Mouse (Mus musculus): Measurements from ENCODE around the gene Nudt9. TPM values are rescaled to one million over a fixed set of nuclear protein-coding genes. Genes with fewer than 3 reads are reported as not detected.

Nudt9 gene
- 10 to 100 TPM; 38.6 to 43.2 TPM for total RNA-seq (2023)

DNA sequence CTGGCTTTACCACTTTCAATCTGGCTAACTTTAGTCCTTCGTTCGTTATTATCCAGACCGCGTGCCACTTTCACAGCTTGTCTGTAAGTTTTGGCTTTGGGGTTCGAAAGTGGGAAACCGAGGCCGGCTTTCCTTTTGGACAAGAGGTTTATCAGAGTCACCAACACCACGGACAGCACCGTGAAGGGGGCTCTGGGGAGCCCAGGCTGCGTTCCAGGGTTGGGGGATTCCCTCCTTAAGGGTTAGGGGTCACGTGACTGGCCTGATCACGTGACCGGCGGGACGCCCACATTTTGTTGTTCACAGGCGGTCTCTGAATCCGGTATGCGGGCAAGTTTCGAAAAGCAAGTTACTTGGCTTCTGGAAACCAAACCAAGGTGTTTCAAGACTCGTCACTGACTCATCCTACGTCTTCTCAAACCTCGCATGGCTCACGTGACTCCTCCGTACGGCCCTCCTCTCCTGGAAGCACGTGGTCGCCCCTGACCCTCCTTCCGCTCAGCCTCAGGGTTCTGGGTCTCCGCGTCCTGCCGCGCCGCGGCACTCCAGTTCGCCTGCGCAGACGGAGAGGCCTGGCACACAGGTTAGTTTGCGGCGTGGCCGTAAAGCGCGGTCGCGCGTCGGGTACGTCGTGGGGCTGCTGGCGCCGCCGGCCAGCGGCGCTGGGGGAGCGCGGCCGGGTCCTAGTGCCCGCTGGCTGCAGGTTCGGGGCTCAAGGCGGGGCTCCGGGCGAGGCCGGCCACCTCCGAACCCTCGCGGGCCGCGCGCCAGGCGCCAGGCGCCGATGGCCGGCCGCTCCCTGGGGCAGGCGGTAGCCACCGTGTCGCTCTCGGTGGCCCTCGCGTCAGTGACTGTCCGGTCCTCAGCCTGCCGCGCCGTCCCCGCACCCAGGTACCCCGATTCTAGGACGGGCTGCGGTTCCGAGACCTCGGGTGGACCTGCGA is at the start of gene Nudt9:
Gene Nudt9 (plus strand): TSS at position 51 of the 944 bp plus-strand sequence.

DNA sequence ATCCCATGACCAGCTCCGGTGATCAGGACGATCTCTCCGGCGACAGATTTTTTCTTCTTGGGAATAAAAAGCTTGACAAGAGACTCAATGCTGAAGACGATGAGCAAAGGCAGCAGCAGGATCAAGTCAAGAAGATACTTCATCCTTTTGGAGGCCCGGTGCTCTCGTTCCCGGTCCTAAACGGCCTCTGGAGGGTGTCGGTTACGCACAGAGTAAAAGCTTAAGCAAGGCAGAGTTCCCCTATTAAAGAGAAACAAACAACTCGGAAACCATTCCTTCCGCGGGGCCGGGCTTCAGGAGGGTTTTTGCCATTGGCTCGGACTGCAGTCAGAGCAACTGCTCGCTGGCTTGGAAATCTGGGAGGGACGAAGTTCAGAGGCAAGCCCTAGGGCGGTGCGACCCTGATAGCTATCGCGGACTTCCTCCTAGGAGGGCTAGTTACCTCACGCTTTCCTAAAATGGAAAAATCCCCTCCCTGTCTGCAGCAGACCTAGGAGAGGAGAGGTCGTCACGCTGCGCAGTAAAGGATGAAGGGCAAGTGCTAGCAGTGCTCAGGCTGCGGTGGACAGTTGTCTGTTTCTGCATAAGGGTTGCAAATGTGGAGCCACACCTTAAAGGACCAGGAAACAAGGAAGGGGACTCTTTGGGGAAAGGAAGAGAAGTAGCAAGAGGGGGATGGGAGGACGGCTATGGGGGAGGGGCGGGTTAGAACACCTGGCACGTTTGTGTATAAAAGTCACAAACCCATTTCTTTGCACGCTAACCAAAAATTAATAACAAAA is 24.3 kb upstream of the Nudt9 start, which contains the start of gene Hsd17b11:
Gene Hsd17b11 (minus strand): TSS at position 323 of the 782 bp plus-strand sequence.

DNA sequence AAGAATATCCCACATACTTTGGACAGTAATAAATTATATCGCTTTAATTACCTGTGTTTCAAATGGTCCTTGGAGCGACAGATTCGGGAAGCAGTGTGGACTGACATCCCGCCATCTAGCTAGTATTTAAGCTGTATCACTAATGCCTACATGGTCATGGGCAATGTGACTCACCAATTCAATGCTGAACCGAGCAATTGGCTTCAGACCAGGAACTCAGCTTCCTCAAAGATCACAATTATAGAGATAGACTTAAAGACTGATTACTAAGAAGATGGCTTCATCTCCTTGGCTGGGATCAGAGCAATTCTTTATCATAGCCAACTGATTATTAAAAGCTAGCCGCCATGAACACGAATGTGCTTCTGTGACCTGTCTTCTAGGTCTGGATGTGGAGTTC is 31.4 kb downstream of the Nudt9 start, which contains the start of gene Gm17660:
Gene Gm17660 (minus strand): TSS at position 101 of the 400 bp plus-strand sequence.

DNA sequence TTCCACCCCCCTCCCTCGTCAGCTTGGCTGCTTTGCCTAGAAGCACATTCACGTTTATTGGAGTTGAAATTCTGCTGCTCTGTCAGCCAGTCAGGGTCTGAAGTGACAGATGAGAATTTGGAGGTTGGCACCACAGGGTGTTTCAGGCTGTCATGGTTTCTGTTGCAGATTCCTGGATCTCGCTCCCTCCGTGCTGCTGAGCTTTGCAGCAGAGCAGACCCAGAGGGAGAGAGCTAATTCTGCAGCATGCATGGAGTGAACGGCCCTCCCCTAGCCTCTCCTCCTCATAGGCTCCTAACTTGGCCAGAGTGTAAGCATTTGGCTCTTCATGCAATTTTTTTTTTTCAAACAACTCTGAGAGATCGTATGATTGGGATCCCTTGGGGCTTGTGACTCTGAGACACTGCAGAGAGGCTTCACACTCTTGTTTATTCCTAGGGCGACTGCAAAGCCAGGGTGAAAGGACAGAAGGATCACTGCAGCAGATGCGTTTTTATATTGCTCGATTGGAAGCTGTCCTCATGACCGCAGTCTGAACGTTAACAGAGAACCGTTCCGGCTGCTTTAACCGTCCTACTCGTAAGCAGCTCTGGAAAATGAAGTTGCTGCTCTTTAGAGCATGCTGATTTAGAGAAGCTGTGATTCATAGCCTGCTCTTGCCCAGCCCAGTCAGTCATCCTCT is 67.5 kb downstream of the Nudt9 start, which contains the start of gene Sparcl1:
Gene Sparcl1 (minus strand): TSS at position 243 of the 682 bp plus-strand sequence.

Other genes starting within 250 kb of the Nudt9 start
- 1 to 10 TPM; 1.6 to 3.3 TPM for gene Klhl8, start 135.0 kb upstream of the Nudt9 start, total RNA-seq (2023)
- gene Hsd17b13, start 68.9 kb upstream of the Nudt9 start, total RNA-seq (2023) = under 1 TPM in 1 of 2 experiments, not detected in 1; 0.80 TPM
- gene Hsd17b11, start 24.4 kb upstream of the Nudt9 start, total RNA-seq (2023) = 10 to 100 TPM; 43.0 to 45.0 TPM
- not detected for gene Gm17660, start 31.3 kb downstream of the Nudt9 start, total RNA-seq (2023)
- gene Sparcl1, start 67.4 kb downstream of the Nudt9 start, total RNA-seq (2023) = not detected
- gene Dspp, start 124.4 kb downstream of the Nudt9 start, total RNA-seq (2023) = not detected
- gene Dmp1, start 156.3 kb downstream of the Nudt9 start, total RNA-seq (2023) = not detected

All from B cell, adult 67 days (primary cell).